Mouse (Mus musculus): ENCODE data around the gene Cadm2.

Gene Cadm2

GRCm38 (mm10) chr16:67620826-67621505 is at the start of gene Cadm2:
Cadm2 (minus strand) TSS chr16:67620908.
- in situ Hi-C loops (cut with MboI, MseI): no loop called here

- in situ Hi-C loops (cut with MboI, MseI): no loop called here
Measured at GRCm38 (mm10) chr16:67646930-67647329, 26.2 kb upstream of the Cadm2 start.

- in situ Hi-C loops (cut with MboI, MseI): no loop called here
Measured at GRCm38 (mm10) chr16:67643651-67644050, 22.9 kb upstream of the Cadm2 start.

- in situ Hi-C loops (cut with MboI, MseI): no loop called here
Measured at GRCm38 (mm10) chr16:67619906-67620781, 564 bp downstream of the Cadm2 start.

GRCm38 (mm10) chr16:67619416-67619815 is 1.3 kb downstream of the Cadm2 start:
- in situ Hi-C loops (cut with MboI, MseI): no loop called here

- in situ Hi-C loops (cut with MboI, MseI): no loop called here
Measured at GRCm38 (mm10) chr16:67618817-67619216, 1.9 kb downstream of the Cadm2 start.

GRCm38 (mm10) chr16:67617811-67618210 is 2.9 kb downstream of the Cadm2 start:
- in situ Hi-C loops (cut with MboI, MseI): no loop called here

GRCm38 (mm10) chr16:67617256-67617655 is 3.5 kb downstream of the Cadm2 start:
- in situ Hi-C loops (cut with MboI, MseI): no loop called here

- in situ Hi-C loops (cut with MboI, MseI): no loop called here
Measured at GRCm38 (mm10) chr16:67613876-67614275, 6.8 kb downstream of the Cadm2 start.

- in situ Hi-C loops (cut with MboI, MseI): no loop called here
Measured at GRCm38 (mm10) chr16:67610904-67611681, 9.6 kb downstream of the Cadm2 start.

- in situ Hi-C loops (cut with MboI, MseI): no loop called here
Measured at GRCm38 (mm10) chr16:67609116-67609515, 11.6 kb downstream of the Cadm2 start.

- in situ Hi-C loops (cut with MboI, MseI): no loop called here
Measured at GRCm38 (mm10) chr16:67608499-67608898, 12.2 kb downstream of the Cadm2 start.

- in situ Hi-C loops (cut with MboI, MseI): no loop called here
Measured at GRCm38 (mm10) chr16:67605661-67606060, 15.0 kb downstream of the Cadm2 start.

GRCm38 (mm10) chr16:67599981-67600380 is 20.7 kb downstream of the Cadm2 start:
- in situ Hi-C loops (cut with MboI, MseI): no loop called here

GRCm38 (mm10) chr16:67598841-67599240 is 21.9 kb downstream of the Cadm2 start:
- in situ Hi-C loops (cut with MboI, MseI): no loop called here

- in situ Hi-C loops (cut with MboI, MseI): no loop called here
Measured at GRCm38 (mm10) chr16:67591015-67591414, 29.7 kb downstream of the Cadm2 start.

GRCm38 (mm10) chr16:67578842-67579517 is 41.7 kb downstream of the Cadm2 start:
- in situ Hi-C loops (cut with MboI, MseI): no loop called here

GRCm38 (mm10) chr16:67575557-67575956 is 45.2 kb downstream of the Cadm2 start:
- in situ Hi-C loops (cut with MboI, MseI): no loop called here

GRCm38 (mm10) chr16:67526992-67527391 is 93.7 kb downstream of the Cadm2 start:
- in situ Hi-C loops (cut with MboI, MseI): no loop called here

GRCm38 (mm10) chr16:67524878-67525277 is 95.8 kb downstream of the Cadm2 start:
- in situ Hi-C loops (cut with MboI, MseI): no loop called here

- in situ Hi-C loops (cut with MboI, MseI): no loop called here
Measured at GRCm38 (mm10) chr16:67518311-67518710, 102.4 kb downstream of the Cadm2 start.

- in situ Hi-C loops (cut with MboI, MseI): no loop called here
Measured at GRCm38 (mm10) chr16:67515549-67515948, 105.2 kb downstream of the Cadm2 start.

All from T-helper 2 cell (primary cell).